Mouse (Mus musculus) lung, adult 2 months (tissue): ENCODE data around the gene Mrm2.

ENCODE experiments used
- CTCF ChIP-seq: fragments of 200-500 bp; IDR thresholded peaks from 2 replicates; pipeline ENCODE4 v1.5.1; 2011; ENCODE audit warnings: mild to moderate bottlenecking, low read length, control low read depth; ENCODE audit not compliant: insufficient read depth
- POLR2A ChIP-seq: fragments of 200-500 bp; IDR thresholded peaks from 2 replicates; pipeline ENCODE4 v1.6.1; 2011; ENCODE audit warnings: low read depth, mild to moderate bottlenecking, control low read depth, low read length, borderline replicate concordance; ENCODE audit errors: extremely low read depth

DNA sequence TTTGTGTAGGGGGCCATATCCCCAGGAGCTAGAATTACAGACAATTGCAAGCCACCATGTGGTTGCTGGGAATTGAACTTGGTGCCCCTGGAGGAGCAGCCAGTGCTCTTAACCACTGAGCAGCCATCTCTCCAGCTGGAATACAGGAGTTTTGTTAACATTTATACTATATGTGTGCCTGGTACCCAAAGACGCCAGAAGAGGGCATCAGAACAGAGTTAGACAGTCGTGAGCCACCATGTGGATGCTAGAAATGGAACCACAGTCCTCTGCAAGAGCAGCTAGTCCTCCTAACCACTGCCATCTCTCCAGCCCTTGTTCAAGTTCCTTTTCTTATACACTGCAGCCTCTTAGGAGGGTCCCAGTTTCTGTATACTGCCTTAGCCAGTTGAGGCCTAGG is 1.9 kb upstream of the Mrm2 start:
- TF ChIP-seq CTCF = no peak
- TF ChIP-seq POLR2A = no peak
